Mouse (Mus musculus) right cerebral cortex, postnatal 4 days (tissue): ENCODE results near the gene Abraxas2.

ENCODE experiments used
- DNase-seq: peaks from one replicate; pipeline ENCODE4 v3.0.0-alpha.2; 2022

Gene Abraxas2

GRCm38 (mm10) chr7:132900826-132901531 is 42.0 kb downstream of the Abraxas2 start:
- no peak for DNase-seq

GRCm38 (mm10) chr7:132903796-132904195 is 44.8 kb downstream of the Abraxas2 start:
- DNase-seq = no peak

GRCm38 (mm10) chr7:132921971-132922370 is 62.9 kb downstream of the Abraxas2 start:
- DNase-seq = no peak

GRCm38 (mm10) chr7:132925227-132925626 is 66.2 kb downstream of the Abraxas2 start:
- no peak for DNase-seq

GRCm38 (mm10) chr7:132927201-132927600 is 68.2 kb downstream of the Abraxas2 start:
- DNase-seq = no peak

GRCm38 (mm10) chr7:132930055-132930454 is 71.0 kb downstream of the Abraxas2 start:
- DNase-seq = no peak

- peak; percentile 98 for DNase-seq
Observed at GRCm38 (mm10) chr7:132930850-132931559, 72.0 kb downstream of the Abraxas2 start, which contains the start of gene Zranb1. Gene Zranb1, plus strand, starts transcription at chr7:132931142.

GRCm38 (mm10) chr7:132931560-132932351 is 72.7 kb downstream of the Abraxas2 start:
- peak; percentile 36 for DNase-seq

- DNase-seq = no peak
Observed at GRCm38 (mm10) chr7:132933331-132933730, 74.3 kb downstream of the Abraxas2 start.
